Mouse (Mus musculus): ENCODE results near the gene Fam241b.

The Fam241b gene

DNA sequence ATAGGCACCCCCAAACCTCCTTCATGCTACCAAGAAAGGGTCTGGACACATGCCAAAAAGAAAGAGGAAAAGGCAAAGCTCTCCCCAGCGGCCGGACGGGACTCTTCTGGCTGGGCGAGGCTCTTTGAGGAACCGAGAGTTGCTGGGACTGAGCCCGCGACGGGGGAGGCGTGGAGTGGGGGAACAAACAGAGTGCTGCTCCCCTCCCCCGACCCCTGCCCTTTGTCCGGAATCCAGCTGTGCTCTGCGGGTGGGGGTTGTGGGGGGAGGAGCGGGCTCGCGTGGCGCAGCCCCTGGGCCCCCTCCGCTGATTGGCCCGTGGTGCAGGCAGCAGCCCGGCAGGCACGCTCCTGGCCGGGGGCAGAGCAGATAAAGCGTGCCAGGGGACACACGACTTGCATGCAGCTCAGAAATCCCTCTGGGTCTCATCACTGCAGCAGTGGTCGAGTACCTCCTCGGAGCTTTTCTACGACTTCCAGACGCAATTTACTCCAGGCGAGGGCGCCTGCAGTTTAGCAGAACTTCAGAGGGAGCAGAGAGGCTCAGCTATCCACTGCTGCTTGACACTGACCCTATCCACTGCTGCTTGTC, 10.9 kb downstream of the Fam241b start, which contains the start of gene Neurog3:
Gene Neurog3, plus strand, starts transcription at position 400 of the 591 bp plus-strand sequence.
- DNase-seq (ENCODE audit: low read depth, low spot score), result no peak

DNA sequence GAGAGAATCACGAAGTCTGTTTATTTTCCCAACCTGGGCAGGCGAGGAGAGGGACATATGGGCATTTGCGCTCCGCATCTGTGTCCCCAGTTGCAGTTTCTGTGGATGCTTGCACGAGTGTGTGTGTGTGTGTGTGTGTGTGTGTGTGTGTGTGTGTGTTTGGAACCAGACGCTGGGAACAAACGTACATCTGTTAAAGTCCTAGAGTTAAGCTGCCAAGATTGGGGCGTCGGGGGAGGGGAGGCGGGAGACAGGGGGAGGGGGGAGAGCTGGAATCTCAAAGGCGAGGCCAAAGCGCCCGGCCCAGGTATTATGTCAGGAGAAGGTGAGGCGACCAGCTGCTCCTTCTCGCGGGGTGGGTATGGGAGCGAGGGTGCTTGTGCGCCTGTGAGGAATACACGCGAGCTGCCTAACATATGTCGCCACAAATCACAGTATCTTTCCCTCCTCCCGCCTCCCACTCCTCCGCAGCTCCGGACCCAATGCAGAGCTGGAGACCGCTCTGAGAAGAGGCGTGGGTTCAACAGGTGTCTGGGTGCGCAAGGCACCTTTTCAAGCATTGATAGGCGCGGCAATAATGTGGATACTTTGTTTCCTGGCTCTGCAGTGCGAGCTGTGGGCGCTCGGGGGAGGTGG, 15.3 kb downstream of the Fam241b start:
- no peak for DNase-seq (ENCODE audit: low read depth, low spot score)

DNA sequence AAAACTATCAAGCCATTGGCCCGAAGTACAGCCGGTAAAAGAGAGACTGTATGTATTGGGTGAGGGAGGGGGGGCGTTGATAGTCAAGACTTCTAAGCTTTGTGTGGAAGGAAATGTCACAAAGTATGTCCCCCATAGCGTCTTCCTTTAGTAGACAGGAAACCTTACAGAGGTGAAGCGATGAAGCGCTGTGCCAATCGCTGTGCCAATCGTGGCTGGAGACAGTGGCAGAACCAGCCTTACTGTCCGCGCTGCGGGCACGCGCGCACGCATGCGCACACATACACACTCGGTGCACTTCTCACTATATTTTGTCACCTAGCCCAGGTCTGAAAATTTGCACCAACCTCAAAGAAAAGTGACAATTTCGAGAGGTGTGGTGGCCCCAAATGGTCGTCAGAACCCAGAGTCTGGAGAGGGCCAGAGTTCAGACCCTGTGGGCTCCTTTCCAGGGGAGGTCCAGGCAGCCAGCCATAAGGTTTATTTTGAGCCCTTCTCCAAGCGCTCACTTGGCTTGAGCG, 15.9 kb downstream of the Fam241b start:
- no peak for DNase-seq (ENCODE audit: low read depth, low spot score)

DNA sequence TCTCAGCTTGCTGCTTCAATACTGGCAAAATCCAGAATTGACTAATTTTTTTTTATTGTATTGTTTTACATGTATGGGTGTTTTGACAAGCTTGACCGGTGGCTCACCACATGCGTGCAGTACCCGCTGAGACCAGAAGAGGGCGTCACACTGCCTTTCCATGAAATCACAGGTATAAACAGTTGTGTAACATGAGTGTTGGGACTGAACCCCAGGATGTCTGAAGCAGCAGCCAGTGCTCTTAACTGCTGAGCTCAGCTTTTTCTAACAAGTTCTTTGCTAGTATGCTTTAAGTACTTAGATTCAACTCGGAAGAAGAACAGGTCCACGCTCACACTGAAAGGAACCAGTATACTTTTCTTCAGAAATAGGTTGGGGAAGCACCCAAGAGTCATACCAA, 16.6 kb downstream of the Fam241b start:
- DNase-seq (ENCODE audit: low read depth, low spot score), result no peak

DNA sequence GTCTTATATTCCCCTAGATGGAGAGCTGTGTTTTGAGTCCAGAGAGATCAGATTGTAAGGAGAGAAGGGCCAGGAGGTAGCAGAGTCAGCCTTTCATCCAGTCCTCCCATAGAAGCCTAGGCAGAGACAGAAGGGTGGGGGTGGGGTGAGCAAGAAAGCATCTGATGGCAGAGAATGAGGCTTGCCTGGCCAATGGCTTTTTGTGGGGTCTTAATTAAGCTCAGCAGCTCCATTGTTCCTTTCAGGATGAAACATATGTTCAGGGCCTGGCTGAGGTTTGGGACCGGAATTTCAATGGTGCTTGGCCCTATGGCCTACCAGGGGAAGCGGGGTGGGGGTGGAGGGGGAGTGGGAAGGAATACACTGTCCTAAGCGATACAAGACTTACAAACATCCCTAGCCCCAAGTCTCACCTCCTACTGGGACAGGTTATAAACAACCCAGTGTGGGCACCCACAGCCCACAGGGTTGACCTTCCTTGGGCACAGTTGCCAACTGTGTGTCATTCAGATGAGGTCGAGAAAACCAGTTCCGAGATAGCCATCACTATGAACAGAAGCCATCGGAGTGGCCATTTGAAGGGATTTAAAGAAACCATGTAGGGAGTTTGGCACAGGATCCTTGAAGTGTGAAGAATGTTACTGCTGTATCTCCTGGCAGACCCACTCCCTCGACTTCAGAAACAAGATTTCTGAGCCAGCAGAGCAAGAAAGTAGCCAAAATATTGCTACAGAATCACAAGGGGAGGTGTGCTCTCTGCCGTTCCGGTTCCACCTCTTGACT, 29.7 kb downstream of the Fam241b start:
- DNase-seq (ENCODE audit: low read depth, low spot score), result no peak

DNA sequence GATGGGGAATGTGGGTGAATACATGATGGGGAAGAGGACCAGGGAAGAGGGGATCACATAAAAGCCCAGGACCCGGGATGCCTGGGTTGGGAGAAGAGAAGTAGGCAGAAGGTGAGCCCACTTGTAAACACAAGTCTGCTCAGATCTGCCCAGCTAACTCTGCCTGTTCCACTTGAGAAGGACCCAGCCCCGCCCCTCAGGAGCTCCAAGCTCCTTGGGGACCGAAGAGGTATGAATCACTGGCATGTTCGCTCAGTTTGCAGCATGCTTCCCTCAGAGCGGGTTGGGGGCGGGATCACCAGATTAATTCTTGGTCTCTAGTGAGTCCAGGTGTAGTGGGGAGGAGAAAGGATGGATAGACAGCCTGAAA, 32.5 kb downstream of the Fam241b start:
- DNase-seq (ENCODE audit: low read depth, low spot score), result no peak

DNA sequence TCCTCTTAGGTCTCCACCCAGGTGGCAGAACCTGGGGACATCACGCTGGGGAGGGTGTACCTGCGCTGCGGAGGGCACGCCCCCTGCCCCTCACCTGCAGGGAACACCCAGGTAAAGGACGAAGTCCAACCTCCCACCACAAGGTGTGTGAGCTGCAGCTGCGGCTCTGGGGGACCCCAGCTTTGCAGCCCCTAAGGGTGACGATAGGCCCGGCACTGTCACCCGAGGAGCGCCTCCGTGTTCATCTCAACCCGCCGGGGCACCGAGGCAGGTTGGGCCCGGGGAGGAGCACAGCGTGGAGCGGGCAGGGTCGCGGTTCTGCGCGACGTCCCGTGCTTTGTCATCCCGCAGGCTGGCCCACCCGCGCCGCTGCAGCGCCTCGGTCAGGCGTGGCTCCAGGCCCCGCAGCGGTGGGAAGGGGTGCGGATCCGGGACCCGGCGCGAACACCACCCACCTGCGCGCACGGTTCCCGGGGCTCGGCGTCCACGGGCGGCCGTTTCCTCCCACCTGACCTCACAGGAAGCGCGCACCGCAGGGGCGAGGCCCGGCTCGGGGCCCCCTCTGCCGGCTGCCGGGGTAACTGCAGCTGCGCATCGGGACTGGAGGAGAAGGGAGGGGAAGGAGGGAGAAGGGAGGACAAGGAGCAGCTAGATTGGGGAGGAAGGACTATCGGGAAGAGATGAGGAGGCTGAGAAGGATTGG, 33.1 kb downstream of the Fam241b start:
- DNase-seq (ENCODE audit: low read depth, low spot score), result peak; percentile 77

DNA sequence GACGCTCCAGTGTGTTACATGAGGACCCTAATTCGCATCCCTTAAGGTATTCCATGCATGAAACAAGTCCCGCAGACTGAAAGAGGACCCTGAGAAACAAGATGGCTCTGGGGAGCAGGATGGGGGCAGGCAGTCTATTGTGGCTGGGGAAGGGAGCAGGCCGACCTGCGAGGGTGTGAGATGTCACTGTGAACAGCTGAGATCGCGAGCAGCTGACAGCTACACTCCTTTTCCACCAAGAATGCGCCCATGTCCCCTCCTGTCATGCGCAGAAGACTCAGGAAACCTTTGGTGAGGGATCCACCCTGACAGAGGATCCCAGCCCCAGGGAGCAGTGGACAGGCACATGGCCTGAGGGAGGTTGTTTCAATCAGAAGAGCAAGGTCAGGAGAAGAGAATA, 36.7 kb downstream of the Fam241b start:
- DNase-seq (ENCODE audit: low read depth, low spot score), result no peak

DNA sequence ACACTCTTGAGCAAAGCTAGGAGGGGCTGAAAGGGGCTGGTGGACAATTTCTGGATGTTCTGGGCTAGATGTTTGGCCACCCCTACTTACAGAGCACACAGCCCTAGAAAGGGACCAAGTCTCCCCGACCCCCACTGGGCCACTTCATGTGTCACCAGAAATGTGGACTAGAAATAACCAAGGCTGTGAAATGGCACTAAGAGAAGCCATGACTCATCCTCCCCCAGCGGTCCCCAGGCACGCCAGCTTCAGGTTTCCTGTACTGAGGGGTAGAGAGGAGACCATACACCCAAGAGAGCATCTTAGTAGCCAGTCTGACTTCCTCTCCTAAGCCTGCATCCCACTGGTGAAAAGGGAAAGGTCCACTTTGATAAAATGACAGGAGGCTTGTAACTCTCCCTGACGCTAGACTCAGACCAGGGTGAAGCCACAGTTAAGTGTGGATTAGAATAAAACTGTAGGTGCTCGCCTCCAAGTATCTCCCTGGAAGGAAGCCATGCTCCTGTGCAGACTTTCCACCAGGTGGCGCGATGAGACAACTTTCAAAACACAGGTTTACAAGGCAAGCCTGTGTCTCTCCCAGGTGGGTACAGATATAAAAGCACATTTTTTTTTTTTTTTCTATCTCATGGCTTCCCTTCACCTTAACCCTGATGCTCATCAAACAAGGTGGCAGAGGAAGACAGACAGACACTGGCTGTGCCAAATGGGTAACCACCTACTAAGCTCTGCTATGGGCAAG, 38.7 kb downstream of the Fam241b start:
- peak; percentile 67 for DNase-seq (ENCODE audit: low read depth, low spot score)

DNA sequence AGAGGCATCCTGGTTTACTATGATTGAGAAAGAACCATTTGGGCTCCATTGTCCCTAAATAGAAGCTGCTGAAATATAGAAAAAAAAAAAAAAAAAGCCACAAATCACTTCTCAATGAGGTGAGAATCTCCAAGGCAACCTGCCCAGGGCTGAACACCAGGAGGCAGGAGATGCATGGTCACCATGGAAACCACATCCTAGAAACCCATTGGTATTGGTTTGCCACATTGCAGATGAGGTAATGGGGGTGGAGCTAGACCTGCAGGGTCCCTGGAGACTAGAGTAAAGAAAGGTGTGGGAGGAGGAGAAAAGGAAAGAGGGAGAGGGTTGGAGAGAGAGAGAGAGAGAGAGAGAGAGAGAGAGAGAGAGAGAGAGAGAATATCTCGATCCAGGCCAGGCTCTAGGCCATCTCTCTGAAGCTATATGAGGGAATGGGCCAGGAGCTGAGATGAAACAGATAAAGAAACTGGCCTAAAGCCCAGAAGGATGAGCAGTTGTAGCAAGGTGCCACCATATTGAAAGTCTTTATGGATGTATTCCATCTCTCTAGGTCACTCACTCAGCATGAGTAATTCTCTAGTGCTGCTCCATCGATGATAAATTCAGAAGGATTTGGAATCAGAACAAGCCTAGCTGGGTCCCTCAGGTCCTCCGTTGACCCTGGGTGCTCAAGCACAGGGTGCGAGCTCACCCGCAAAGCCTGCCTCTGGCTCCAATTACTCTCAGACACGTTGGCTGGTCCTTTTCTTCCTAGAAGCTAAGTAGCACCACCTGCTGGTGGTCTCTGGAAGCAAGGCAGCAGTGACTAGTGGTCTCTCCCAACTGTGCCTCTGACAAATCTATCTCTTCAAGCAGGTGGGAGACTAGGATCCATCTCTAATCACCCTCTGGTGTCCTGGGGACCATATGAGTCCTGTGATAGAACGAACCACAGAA, 41.9 kb downstream of the Fam241b start:
- DNase-seq (ENCODE audit: low read depth, low spot score), result peak; percentile 54

DNA sequence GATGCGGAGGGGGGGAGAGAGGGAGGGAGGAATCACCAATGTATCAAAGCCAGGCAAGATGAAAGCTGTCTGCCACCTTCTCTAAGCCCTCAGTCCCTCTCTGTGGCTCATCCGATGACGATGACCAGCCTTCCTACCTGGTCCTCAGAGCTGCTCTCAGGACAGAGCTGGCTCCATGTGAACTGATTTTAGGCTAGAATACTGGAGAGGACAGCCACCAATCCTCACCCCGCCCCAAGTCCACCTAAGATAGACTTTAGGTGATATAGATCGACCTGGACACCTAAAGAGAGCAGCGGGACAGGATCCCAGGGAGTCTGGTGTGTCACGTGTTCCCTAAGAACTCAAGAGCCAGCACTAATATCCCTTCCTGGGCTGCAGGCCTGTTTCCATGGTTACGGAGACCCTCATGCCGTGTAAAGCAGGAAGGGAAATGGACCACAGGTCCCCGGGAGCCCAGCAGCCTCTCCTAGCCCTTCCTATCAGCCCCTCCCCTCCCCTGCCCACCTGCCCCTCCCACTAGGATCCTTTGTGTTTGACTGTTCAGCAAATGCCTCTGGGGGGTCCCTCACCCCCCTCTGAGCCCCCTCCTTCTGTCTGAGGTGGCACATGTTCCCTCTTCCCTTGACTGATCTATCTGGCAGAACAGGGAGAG, 43.8 kb downstream of the Fam241b start:
- no peak for DNase-seq (ENCODE audit: low read depth, low spot score)

DNA sequence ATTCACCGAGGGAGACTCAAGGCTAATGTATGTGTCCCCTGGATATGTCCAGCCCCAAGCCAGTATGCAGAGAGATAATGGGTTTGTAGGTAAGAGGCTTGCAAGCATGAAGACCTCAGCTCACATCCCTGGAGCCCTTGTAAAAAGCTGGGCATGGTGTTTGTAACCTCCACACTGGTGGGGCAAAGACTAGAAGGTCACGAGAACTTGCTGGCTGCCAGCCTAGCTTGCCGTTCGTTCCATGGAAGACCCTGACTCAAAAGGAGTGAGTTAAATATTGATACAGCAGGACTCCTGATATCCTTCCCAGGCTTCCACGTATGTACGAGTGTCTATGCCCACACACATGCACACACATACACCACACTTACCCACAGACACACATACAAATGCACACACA, 49.3 kb downstream of the Fam241b start:
- no peak for DNase-seq (ENCODE audit: low read depth, low spot score)

DNA sequence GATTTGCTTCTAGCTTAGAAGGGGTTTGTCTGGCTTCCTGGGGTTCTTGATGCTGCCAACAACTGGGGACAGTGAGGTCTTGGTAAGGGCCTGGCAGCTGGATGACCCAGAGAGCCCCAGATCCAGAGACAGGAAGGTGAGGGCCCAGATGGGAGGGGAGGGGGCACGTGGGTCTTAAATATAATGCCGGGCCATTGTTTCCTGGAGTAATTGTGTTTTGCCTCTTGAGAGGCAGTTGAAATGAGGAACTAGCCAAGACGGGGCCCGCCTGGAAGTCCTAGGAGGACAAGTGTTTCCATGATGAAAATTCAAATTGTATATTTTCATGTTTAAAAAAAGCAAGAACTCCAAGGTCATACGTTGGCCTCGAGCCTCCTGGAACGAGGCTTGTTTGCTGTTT, 49.8 kb downstream of the Fam241b start:
- DNase-seq (ENCODE audit: low read depth, low spot score), result no peak

DNA sequence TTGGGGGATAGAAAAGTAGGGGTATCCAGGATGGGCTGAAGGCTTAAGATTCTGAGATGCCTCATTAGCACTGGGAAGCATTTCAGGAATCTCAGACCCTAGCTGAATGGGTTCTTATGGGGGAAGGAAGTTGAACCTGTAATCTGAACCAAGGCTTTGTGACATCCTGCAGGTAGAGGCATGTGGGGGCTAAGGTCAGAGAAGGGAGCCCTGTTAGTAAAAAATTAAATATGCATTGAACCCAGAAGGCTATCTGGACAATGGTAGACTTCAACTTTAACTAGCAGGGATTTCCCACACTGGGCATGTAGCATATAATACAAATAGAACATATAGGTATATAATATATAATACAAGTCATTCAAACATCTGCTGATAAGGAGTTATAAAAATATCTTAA, 54.2 kb downstream of the Fam241b start:
- DNase-seq (ENCODE audit: low read depth, low spot score), result no peak

DNA sequence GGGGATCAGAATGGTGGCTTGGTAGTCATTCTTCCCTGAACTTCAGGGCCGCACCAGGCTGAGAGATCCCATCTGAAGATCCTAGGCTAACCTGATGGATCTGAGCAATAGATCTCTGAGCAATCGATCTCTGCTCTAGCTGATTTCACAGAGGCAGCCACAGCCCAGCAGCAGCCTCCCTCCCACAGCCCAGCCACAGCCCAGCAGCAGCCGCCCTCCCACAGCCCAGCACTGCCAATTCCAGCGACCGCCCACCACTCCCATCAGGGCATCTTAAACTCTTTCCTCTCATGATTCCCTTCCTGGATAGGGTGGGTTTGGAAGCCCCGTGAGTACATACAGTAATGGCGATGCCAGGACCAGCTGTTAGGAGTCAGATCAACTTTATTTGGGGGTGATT, 54.6 kb downstream of the Fam241b start:
- DNase-seq (ENCODE audit: low read depth, low spot score), result no peak

DNA sequence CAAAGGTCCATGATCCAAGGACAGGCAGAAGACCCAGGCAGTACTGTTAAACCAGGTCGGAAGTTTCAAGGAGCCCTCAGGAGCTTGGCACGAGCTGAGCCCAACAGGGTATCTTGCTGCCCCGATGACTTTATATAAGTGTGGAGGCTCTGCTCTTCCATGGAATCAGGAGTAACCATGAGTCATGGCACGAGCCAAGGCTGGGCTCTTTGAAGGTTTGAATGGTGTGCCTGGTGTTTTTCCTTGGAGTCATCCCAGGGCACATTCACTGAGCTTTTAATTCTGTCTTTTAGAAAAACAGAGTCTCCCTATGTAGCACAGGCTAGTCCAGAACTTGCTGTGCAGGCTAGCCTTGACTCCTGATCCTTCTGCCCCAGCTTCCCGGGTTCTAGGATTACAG, 55.3 kb downstream of the Fam241b start:
- no peak for DNase-seq (ENCODE audit: low read depth, low spot score)

DNA sequence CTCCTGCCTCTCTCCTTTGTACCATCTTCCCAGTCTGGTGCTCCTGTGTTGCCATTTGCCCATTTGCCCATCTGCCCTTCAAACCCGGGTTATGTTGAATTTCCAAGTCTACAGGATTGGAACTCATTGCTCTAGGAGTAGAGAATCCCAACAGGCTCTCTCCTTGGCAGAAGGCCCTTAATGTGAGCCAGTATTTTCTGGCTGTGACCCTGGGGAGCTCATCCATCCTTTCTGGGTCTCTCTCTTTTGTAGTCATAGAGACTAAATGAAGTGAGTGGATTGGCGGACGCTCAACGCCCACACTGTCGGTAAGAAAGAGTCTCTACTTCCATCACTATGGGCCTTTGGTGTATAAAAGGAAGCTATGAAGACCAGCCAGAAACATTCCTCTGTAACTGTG, 56.9 kb downstream of the Fam241b start:
- DNase-seq (ENCODE audit: low read depth, low spot score), result no peak

DNA sequence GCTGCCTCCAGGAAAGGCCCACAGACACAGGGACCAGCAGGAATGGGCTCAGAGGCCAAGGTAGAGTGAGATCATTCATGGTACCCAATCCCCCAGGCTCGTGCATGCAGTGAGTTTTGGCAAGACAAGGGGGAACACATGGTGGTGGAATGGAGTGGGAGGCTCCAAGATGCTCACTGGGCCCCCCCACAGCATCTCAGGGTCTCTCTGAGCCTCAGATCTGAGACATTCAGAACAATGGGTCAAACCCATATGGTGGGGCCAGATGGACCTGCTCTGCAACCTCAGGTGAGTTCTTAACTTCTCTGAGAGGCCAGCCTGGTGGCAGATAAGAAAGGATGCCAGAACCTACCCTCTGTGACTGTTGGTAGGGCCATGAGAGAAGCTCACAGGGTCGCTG, 57.7 kb downstream of the Fam241b start:
- DNase-seq (ENCODE audit: low read depth, low spot score), result no peak

DNA sequence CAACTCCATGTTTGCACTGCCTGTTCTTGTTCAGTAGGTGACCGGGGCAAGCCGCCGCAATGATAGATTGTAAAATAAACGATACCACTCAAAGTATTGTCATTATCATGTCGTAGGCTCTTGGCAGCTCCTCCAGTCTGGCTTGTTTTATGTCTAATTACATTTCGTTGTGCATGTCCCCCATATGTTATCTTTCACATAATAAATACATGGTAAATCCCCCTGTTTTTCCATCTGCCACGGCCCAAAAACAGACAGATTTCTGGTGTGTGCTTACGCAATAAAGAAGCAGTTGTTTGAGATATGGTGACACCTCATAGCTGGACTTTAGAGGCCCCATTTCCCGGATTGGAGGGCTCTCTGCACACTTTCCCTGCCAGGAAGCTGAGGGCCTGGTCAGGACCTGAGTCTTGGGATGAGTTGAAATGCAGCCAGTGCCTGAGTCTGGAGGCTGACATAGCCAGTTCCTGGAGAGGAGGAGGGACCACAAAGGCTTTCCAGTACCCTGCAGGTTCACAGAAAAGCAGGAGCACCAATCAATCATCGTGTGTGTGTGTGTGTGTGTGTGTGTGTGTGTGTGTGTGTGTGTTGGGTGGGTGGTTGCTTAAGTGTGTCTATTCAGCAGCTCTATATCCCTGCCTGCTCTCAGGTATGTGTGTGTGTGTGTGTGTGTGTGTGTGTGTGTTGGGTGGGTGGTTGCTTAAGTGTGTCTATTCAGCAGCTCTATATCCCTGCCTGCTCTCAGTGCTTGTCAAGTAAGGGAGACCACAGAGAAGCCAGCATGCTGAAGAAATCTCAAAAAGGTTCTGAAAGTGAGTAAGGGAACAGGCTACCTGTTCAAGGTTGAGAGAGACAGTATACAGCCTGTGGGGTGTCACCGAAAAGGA, 67.2 kb downstream of the Fam241b start:
- no peak for DNase-seq (ENCODE audit: low read depth, low spot score)

All from CD4-positive, CD25-positive, alpha-beta regulatory T cell, adult 2 months (primary cell).